Mouse (Mus musculus): ENCODE measurements at regions not wholly inside any gene's neighbourhood (a gene's known extent, or its start where the extent isn't known, plus 50 kb on each side); places are given as distances from the start of the nearest gene placed in this dataset.

DNA sequence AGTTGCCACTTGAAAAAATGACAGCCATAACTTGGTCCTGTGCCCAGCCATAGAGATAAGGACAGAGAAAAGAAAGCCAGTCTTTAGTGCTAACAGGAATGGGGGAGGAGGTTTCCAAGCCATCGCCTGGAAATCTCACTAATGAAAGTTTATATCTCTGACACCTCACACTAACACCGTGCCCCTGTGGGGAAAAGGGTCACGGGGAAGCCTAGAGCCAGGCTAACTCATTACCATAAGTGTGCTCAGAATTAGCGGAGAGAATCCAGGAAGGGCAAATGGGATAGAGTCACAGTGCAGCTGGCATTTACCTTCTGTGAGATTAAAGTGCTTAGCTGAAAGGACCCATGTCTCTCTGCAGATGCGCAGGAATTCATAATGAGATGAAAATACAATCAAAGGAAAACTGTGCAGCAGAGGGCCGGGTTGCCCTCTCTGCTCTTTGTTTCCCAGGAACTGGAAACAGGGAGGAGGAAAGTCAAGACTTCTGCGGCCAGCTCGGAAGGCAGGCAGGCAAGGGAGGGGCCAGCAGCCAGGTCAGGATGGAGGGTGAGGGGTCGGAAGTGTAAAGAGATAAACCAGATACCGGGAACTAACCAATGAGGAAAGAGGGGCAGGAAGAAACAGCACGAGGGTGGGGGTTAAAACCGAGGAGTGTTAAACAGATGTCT lies 945.7 kb upstream of the Car8 start:
- TF ChIP-seq CTCF (IDR thresholded peaks at IDR 0.05; ENCODE audit: low read depth, low read length) = no peak
- no peak for TF ChIP-seq POLR2AphosphoS5 (IDR thresholded peaks at IDR 0.05; ENCODE audit: insufficient replicate concordance, low read depth, low read length)
- TF ChIP-seq GATA1 (IDR thresholded peaks at IDR 0.05; ENCODE audit: borderline replicate concordance, low read length) = no peak
